Mouse (Mus musculus): ENCODE data around the gene Olig1.

Olig1 gene

DNA sequence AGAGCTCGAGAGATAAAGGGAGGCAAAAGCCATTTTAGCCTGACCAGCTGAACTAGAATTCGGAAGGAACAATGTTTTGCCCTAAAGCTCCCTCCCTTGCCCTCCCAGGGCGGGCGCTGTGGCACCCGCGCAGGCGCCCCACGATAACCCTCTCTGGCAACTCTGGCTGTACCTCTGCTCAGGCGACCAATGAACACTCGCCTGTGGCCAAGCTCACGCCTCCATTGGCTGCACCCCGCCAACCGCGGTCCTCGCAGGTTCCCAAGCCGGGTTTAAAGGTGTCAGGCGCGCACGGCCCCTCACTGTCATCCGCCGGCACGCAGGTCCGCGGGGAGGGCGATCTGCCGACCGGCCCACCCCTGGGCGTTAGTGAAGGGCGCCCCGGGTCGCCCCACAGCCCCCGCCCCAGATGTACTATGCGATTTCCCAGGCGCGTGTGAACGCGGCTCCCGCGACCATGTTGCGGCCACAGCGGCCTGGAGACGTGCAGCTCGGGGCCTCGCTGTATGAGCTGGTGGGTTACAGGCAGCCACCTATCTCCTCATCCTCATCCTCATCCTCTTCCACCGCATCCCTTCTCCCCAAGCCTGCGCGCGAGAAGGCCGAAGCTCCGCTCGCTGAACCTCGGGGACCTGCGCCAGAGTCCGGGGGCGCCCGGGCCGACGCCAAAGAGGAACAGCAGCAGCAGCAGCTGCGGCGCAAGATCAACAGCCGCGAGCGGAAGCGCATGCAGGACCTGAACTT lies at the start of gene Olig1:
Gene Olig1 (plus strand): TSS at position 305 of the 744 bp plus-strand sequence.
- peak; percentile 37 for DNase-seq (ENCODE audit: low spot score)

DNA sequence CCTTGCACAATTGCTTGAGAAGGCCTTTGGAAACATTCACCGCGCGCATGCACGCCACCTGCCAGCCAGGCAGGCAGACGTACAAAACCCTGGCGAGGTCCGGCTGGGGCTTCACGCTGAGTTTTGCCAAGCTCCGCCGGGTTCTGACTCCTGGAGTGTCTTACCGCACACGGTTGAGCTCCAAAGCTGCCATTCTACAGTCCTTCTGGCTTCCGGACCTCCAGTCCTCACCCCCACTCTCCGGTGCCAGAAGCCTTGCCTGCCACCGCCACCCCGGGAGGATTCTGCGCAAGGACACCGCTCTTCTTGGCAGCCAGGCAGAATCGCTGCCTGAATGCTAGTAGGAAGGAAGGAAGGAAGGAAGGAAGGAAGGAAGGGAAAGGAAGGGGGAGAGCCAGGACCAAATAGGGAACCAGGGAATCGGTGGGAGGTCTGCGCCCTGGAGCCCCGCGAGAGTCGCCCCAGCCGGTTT lies 47.4 kb upstream of the Olig1 start:
- no peak for DNase-seq (ENCODE audit: low spot score)

GRCm38 (mm10) chr16:91222643-91223271 lies 46.8 kb upstream of the Olig1 start:
- no peak for DNase-seq (ENCODE audit: low spot score)

DNA sequence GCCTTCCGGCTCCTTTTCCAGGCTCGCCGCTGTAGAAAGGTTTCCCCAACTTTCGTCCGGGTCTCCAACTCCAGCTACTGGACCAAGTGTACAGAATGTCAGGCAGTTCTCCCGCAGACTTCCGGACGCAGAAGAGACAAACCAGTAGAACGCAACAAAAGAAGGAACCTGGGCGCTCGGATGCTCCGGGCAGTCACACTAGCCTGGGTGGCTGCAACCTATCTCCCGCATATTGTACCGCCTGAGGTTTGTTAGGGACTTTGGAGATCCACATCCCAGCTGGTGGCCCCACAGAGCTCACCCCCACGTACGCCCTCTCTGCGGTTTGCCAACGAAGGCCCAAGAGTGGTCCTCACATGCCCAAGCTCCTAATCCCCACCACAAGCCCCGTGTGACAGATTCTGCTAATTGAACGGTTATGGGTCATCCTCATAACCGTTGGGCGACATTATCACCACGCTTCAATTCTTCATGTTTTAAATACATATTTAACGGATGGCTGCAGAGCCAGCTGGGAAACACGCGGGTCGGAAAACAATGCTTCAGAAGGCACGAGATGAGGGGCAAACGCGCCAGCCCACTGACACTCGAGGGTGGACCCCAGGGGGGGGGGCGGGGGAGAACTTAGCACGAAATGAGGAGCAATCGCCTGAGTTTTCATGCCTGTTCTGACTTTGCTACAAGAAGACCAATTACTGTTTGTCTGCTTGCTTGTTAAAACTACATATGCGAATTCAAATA lies 46.1 kb upstream of the Olig1 start:
- DNase-seq (ENCODE audit: low spot score) = no peak

- no peak for DNase-seq (ENCODE audit: low spot score)
Observed at GRCm38 (mm10) chr16:91224068-91224402, 45.5 kb upstream of the Olig1 start.

- no peak for DNase-seq (ENCODE audit: low spot score)
Observed at GRCm38 (mm10) chr16:91224481-91225232, 44.9 kb upstream of the Olig1 start.

- DNase-seq (ENCODE audit: low spot score) = no peak
Observed at GRCm38 (mm10) chr16:91225233-91226037, 44.1 kb upstream of the Olig1 start, which contains the start of gene Olig2. Gene Olig2, plus strand, starts transcription at chr16:91225457.

- no peak for DNase-seq (ENCODE audit: low spot score)
Observed at GRCm38 (mm10) chr16:91226038-91226882, 43.3 kb upstream of the Olig1 start.

DNA sequence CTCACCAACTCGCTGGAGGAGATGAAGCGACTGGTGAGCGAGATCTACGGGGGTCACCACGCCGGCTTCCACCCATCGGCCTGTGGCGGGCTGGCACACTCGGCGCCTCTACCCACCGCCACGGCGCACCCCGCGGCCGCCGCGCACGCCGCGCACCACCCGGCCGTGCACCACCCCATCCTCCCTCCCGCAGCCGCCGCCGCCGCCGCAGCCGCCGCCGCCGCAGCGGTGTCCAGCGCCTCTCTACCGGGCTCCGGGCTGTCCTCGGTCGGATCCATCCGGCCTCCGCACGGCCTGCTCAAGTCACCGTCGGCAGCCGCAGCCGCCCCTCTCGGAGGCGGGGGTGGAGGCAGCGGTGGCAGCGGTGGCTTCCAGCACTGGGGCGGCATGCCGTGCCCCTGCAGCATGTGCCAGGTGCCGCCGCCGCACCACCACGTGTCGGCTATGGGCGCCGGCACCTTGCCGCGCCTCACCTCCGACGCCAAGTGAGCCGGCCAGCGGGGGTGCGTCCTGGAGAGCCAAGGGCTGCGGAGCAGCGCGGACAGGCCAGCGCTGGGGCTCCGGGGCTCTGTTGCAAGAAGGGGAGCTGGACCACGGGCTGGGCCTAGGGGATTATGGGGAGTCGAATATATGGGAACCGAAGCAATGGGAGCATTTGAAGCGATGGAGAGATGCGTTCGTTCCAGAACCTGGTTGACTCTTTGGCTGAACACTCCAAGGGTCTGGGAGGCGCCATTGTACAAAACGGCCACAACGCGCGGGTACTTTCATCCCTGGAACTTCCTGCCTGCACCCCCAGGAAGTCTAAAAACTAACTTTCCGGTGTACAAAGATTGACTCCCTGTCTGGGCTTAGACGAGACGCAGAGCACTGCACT lies 42.5 kb upstream of the Olig1 start:
- DNase-seq (ENCODE audit: low spot score) = no peak

- DNase-seq (ENCODE audit: low spot score) = no peak
Observed at GRCm38 (mm10) chr16:91227760-91228043, 41.9 kb upstream of the Olig1 start.

DNA sequence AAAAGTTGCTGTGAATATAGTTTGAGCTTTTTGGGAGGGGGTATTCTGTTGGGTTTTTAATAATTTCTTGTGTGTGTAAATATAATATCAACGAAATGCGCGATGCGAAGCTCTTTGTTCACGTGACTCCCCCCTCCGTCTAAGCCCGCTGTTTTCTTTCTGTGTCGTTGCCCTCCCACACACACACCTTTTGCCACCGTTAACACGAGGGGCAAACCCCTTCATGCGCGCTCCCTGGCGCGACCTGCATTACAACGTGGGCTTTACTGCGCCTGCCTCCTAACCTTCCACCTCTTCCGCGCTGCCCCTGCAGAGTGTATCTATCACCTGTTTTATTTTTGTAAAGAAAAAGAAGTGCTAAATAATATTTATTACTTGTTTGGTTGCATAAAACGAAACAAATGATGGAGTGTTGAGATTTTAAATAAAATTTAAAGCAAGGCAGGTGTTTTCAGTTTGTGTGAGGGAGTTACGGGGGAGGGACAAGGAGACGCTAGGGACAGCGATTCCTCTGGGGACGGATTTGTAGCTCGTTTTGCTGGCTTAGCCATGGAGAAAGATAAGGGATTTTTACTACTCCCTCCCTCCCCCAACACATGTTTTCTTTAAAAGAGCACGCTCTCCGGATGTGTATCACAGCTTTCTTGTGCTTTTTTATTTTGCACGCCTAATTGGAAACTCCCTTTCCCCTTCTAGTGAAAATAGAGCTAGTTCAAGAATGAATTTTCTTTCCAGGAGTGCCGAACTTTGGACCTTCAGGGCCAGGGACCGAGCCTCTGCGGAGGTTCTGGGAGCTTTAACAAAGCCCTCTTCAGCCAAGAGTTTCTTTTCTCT lies 41.1 kb upstream of the Olig1 start:
- no peak for DNase-seq (ENCODE audit: low spot score)

- no peak for DNase-seq (ENCODE audit: low spot score)
Observed at GRCm38 (mm10) chr16:91229072-91229348, 40.6 kb upstream of the Olig1 start.

GRCm38 (mm10) chr16:91229643-91230042 lies 39.9 kb upstream of the Olig1 start:
- DNase-seq (ENCODE audit: low spot score) = no peak

DNA sequence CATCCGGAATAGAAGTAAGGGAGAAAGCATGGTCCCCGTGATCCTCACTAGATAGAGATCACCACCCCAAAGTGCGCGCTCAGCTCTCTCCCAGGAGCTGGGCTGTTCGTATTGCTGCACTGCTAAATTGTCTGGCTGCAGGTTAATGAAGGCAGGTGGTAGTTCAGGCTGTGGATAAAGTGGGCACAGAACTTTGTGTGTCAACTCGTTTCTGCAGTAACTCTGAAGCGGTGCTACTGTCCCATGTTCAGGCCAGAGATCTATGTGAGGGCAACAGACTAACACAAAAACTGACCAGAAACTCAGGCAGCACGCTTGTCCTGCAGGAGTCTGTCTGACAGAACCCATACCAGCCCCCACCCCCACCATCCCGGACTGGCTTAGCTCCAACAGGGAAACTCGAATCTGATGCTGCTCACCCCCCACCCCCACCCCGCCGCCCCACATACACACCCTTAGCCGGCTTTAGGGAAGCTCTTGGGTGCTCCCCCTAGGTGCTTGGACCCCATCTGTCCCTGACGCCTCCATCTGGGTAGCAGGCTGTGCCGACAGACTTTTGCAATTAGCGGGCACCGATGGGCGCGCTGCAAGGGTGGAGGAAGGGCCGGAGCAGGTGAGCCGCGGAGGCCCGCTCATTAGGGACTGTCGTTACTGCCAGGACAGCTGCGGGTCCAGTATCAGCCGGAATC lies 37.6 kb upstream of the Olig1 start:
- no peak for DNase-seq (ENCODE audit: low spot score)

- no peak for DNase-seq (ENCODE audit: low spot score)
Observed at GRCm38 (mm10) chr16:91232470-91233240, 36.9 kb upstream of the Olig1 start.

GRCm38 (mm10) chr16:91233241-91233944 lies 36.2 kb upstream of the Olig1 start:
- DNase-seq (ENCODE audit: low spot score) = no peak

- no peak for DNase-seq (ENCODE audit: low spot score)
Observed at GRCm38 (mm10) chr16:91239024-91239423, 30.5 kb upstream of the Olig1 start.

Data from ovary, postnatal 36 days (tissue).